In genomic region chr2:150685389-150685788, GRCm38 (mm10) we compare ENCODE assay signal across 36 mouse cellular contexts. TPM values are rescaled to one million over a fixed set of nuclear protein-coding genes. Genes with fewer than 3 reads are reported as not detected.
"Had no signal": no experiment of that assay in that cellular context is flagged by ENCODE, and none has a peak within 500 bp of the region (broad histone marks: within the 10 kb centered on the region; RNA-seq: fewer than 3 reads in every experiment).

No protein-coding gene starts in this region.

- H3K4me2 ChIP-seq: embryonic facial prominence, embryonic 12.5 days; embryonic facial prominence, embryonic 13.5 days; embryonic facial prominence, embryonic 15.5 days; forebrain, embryonic 12.5 days; forebrain, embryonic 13.5 days; forebrain, embryonic 15.5 days had no signal

- H3K4me3 ChIP-seq: embryonic facial prominence, embryonic 10.5 days; embryonic facial prominence, embryonic 12.5 days; embryonic facial prominence, embryonic 13.5 days; embryonic facial prominence, embryonic 15.5 days; erythroblast, embryonic 14.5 days; forebrain, embryonic 10.5 days; forebrain, embryonic 12.5 days; forebrain, embryonic 13.5 days; forebrain, embryonic 15.5 days; gastrocnemius, adult 2 months had no signal

- DNase-seq: cerebellum, adult 18-20 months; cerebellum, adult 2 months; cerebellum, adult 8-10 months; cerebellum, adult 9-10 months; cerebellum, adult 9-11 months; cerebellum, postnatal 10 days; cerebellum, postnatal 14 days; cerebellum, postnatal 25 days; cerebellum, postnatal 36 days; embryo, embryonic 11 days; forebrain, postnatal 0 days; gastrocnemius, adult 2 months; gastrocnemius, postnatal 10 days; gastrocnemius, postnatal 14 days; gastrocnemius, postnatal 25 days; gastrocnemius, postnatal 36 days; heart, adult 18-20 months had no signal

- H3K27ac ChIP-seq: embryonic facial prominence, embryonic 10.5 days; embryonic facial prominence, embryonic 12.5 days; embryonic facial prominence, embryonic 13.5 days; embryonic facial prominence, embryonic 15.5 days; forebrain, embryonic 10.5 days; forebrain, embryonic 12.5 days; forebrain, embryonic 13.5 days; forebrain, embryonic 15.5 days; gastrocnemius, adult 2 months had no signal

- ATAC-seq: forebrain, embryonic 13.5 days; forebrain, embryonic 14.5 days; forebrain, embryonic 15.5 days; forebrain, embryonic 16.5 days; forebrain, postnatal 0 days had no signal

- H3K9ac ChIP-seq: embryonic facial prominence, embryonic 12.5 days; embryonic facial prominence, embryonic 13.5 days; embryonic facial prominence, embryonic 15.5 days; forebrain, embryonic 12.5 days; forebrain, embryonic 13.5 days; forebrain, embryonic 15.5 days; forebrain, postnatal 0 days had no signal

- H3K9me3 ChIP-seq: embryonic facial prominence, embryonic 10.5 days; embryonic facial prominence, embryonic 12.5 days; embryonic facial prominence, embryonic 13.5 days; embryonic facial prominence, embryonic 15.5 days; forebrain, embryonic 10.5 days; forebrain, embryonic 12.5 days; forebrain, embryonic 13.5 days; forebrain, embryonic 15.5 days had no signal

- H3K36me3 ChIP-seq: embryonic facial prominence, embryonic 10.5 days; embryonic facial prominence, embryonic 12.5 days; embryonic facial prominence, embryonic 13.5 days; embryonic facial prominence, embryonic 15.5 days; forebrain, embryonic 10.5 days; forebrain, embryonic 12.5 days; forebrain, embryonic 15.5 days had no signal

RNA-seq across cellular contexts. Expression of gene Vsx1, which starts 3.8 kb away (rescaled TPM):
- total RNA-seq: common myeloid progenitor, adult 5-6 weeks; forebrain, postnatal 0 days; gastrocnemius, adult 18-20 months; gastrocnemius, adult 2 months; gastrocnemius, adult 8-10 months; gastrocnemius, postnatal 10 days; gastrocnemius, postnatal 14 days; gastrocnemius, postnatal 25 days; gastrocnemius, postnatal 36 days; gastrocnemius, postnatal 4 days; granulocyte monocyte progenitor cell, adult 5-6 weeks had no signal
- polyA plus RNA-seq: cerebellum, adult 2 months; embryonic facial prominence, embryonic 11.5 days; embryonic facial prominence, embryonic 12.5 days; embryonic facial prominence, embryonic 13.5 days; embryonic facial prominence, embryonic 14.5 days; erythroblast, embryonic 14.5 days; forebrain, embryonic 15.5 days; forebrain, embryonic 16.5 days; gonadal fat pad, adult 2 months had no signal
